Comparison of ENCODE assay signal across 11 mouse cellular contexts in the genomic region with DNA sequence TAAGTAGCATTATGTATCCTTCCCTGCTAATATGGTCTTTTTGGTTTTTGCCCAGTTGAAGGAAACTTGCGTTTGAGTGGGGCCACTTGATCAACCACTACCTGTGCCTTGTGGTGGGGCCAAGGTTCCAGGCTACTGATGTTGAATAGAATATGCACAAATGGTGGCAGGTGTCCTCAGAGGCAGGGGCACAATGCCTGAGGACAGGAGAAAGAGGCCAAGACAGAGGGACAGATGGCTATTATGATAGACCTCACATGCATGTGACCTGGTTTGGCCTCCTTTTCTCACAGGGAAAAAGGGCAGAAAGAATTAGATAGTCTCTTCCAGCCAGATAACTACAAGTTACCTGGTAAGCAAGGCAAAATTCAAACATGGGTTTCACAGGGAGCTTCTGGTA.
"Had no signal": no experiment of that assay in that cellular context is flagged by ENCODE, and none has a peak within 500 bp of the region (broad histone marks: within the 10 kb centered on the region; RNA-seq: fewer than 3 reads in every experiment).

No protein-coding gene starts in this region.

- H3K27ac ChIP-seq: limb, embryonic 13.5 days; liver, embryonic 14.5 days; midbrain, embryonic 12.5 days; neural tube, embryonic 13.5 days; stomach, postnatal 0 days had no signal

- DNase-seq: kidney, postnatal 10 days; kidney, postnatal 4 days; lung, adult 18-20 months; retina, postnatal 1 day; right cerebral cortex, postnatal 14 days; thymus, postnatal 4 days had no signal

- H3K27me3 ChIP-seq: limb, embryonic 13.5 days; midbrain, embryonic 12.5 days; neural tube, embryonic 13.5 days had no signal

- H3K4me3 ChIP-seq: limb, embryonic 13.5 days; midbrain, embryonic 12.5 days; neural tube, embryonic 13.5 days had no signal

- H3K36me3 ChIP-seq: limb, embryonic 13.5 days; midbrain, embryonic 12.5 days; neural tube, embryonic 13.5 days had no signal

- H3K4me1 ChIP-seq: limb, embryonic 13.5 days; midbrain, embryonic 12.5 days; neural tube, embryonic 13.5 days had no signal
